Mouse (Mus musculus): ENCODE results near the gene Morn4. TPM values are rescaled to one million over a fixed set of nuclear protein-coding genes. Genes with fewer than 3 reads are reported as not detected.

Morn4 gene
- polyA plus RNA-seq (2015; fragmentation: Illumina TruSeq; extraction: RNeasy Lipid Tissue Mini Kit (QIAGEN cat#74804); ENCODE audit: insufficient read depth, low replicate concordance), result 0.28 TPM

DNA sequence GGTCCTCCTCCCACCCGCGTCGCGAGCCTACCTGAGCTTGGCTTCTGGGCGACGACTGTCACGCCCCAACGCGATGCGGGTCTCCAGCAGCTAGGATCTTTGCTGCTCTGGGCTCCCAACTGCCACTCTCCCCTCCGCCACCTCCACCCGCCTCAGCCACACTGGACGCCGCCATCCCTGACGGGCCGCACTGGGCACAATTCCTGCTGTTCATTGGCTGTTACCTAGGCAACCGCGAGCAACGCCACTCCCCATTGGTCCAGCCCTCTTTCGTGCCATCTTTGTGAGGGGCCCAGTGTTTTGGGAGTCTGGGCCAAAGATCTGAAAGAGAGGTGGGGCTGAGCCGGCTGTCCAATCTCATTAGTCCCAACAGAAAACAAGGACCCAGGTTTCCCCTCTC lies at the start of gene Morn4:
TSS of gene Morn4 (minus strand) at position 192 of the 400 bp plus-strand sequence.

DNA sequence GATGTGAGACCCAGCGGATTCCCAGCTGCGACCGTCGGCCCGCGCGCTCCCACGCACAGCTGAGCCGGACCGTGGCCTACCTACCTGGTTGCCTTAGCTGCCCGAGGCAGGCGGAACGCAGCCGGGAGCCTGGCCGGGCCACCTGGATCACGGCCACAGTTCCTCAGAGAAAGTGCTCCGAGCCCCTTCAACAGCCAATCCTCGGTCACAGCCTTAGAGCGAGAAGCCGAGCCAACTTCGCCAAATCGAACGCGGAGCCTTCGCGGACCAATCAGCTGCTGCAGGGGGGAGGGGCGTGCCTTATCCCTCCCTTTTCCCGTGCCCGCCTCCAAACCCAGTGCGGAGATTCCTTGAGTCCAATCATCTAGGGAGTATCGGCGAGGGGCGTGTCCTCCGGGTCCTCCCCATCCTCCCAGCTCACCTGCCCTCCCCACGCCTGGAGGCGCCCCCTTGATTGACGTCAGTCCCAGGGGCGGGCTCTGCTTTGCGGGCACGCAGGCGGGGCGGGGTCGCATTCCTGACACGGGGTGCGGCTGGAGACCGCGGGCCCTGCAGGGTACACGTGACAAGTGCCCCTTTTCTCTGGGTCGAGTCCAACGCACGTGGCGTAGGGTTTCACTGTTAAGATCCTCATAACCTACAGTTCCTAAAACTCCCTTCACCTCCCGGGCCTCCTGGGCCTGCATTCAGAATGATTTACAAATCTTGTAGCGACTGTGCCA lies 42.8 kb upstream of the Morn4 start, which contains the start of gene Avpi1:
TSS of gene Avpi1 (minus strand) at position 273 of the 722 bp plus-strand sequence.

DNA sequence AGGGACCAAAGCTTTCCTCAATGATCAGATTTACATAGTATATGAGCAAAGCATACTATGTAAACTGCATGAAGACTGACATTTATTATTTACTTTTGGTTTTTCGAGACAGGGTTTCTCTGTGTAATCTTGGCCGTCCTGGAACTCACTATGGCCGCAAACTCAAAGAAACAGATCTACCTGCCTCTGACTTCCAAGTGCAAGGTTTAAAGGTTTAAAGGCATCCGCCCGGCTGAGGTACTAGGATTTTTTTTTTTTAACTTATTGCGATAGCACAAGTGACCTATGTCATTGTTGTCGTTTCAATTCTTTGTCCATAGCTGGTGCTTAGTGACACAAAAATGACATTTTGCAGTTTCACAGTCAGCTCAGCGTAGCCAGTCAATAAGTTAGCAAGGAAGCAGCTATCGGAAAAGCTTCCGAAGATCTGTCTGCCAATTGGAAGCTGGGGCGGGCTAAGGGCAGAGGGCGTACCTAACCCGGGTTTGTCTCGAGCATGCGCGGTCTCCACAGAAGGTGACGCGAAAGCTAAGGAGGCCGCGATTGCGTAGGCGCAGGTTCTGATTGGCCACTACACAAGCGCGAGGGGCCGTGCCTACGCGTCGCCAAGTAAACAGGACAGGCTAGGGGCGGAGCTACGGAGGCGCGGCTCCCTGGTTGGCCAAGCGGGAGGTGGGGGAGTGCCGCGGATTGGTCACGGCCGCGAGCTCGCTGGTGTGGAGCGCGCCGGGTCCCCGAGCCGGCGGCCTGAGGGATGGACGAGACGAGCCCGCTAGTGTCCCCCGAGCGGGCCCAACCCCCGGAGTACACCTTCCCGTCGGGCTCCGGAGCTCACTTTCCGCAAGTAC lies 3.8 kb upstream of the Morn4 start, which contains the start of gene Pi4k2a:
TSS of gene Pi4k2a (plus strand) at position 723 of the 848 bp plus-strand sequence.

DNA sequence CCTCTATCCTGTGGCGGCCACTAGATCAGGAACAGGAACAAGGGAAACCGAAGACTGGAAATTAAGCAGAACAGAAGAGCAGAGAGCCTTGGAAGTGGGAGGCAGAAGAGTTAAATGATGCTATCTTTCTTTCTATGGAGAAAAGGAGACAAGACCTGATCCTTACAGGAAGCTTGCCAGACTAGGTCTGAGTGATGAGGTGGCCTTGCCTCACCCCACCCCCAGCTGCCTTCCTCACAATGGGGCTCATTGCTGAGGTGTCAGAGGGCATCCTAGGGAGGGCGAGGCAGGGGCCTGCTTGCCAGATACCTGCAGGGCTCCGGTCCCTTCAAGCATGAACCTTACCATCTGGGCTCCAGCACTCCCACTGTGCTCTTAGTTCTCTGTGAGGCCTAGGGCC lies 34.2 kb downstream of the Morn4 start, which contains the start of gene 4933411K16Rik:
TSS of gene 4933411K16Rik (plus strand) at position 301 of the 400 bp plus-strand sequence.

DNA sequence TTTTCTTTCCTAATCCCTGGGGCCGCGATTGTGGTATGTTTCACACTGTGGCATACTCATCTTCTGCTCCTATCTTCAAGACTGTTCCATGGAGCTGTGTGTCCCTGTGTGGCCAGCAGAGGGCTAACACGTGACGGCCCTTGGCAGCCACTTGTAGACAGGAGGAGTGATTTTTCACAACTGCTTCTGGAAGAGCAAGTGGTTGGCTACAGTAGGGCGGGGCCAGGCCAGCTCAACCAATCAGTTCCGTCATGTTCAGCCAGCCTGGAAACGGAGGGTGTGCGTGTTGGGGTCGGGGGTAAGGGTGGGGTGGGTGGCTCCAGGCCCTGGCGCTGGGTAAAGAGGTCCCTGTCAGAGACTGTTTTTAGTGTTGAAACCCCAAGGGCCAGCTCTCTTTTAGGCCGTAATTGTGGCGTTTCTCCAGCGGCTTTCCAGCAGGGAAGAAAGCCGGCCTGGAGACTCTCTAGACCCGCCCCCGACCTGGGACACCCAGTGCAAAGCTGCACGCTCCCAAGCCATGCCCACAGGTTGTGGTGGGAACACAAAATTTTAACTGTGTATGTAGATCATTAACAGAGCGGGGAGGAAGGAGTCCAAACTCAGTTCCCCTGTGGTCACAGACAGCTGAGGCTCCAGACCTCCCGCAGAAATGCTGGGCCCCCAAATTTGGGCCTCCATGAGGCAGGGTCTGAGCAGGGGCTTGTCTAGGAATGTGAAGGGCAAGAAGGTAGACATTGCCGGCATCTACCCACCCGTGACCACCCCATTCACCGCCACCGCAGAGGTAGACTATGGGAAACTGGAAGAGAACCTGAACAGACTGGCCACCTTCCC lies 40.7 kb downstream of the Morn4 start, which contains the start of gene Hoga1:
TSS of gene Hoga1 (plus strand) at position 342 of the 834 bp plus-strand sequence.

DNA sequence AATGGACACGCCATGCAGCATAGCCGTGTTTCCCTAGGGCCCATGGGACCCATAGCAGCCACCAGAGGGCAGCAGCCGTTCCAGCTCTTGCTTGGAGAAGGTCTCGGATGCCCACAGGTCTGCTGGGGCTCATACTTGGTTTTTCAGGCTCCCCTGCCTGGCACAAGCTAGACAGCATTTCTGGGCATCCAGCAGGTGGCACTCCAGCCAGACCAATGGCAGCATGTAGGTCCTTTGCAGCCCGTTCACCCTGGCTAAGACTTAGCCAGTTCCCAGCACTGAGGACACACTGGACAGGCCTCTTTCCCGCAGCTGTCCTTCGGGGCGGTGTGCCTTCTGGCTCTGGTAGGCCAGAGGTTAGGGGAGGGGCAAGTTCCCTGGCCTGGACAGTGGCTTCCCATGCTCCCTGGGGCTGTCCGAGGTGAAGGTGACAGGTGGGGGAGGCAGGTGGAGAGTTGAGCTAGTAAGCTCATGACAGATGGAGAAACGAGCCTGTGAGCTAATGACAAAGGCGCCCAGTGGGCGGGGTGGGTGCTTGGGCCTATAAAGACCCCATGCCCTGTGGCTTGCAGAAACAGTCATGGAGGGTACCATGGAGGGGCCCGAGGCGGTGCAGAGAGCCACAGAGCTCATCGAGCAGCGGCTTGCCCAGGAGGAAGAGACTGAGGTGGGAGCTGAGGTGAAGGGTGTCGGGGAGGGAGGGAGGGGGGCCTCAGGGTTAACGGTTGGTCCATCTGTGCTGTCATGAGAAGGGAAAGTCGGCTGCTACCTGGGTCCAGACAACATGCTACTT lies 50.5 kb downstream of the Morn4 start, which contains the start of gene Ankrd2:
TSS of gene Ankrd2 (plus strand) at position 545 of the 793 bp plus-strand sequence.

Other genes starting within 250 kb of the Morn4 start
- 6.5 TPM for gene Frat2, start 238.2 kb downstream of the Morn4 start, polyA plus RNA-seq (2015; fragmentation: Illumina TruSeq; extraction: RNeasy Lipid Tissue Mini Kit (QIAGEN cat#74804); ENCODE audit: insufficient read depth, low replicate concordance)
- gene Rrp12, start 190.2 kb downstream of the Morn4 start, polyA plus RNA-seq (2015; fragmentation: Illumina TruSeq; extraction: RNeasy Lipid Tissue Mini Kit (QIAGEN cat#74804); ENCODE audit: insufficient read depth, low replicate concordance), result 6.1 TPM
- gene Pgam1, start 174.4 kb downstream of the Morn4 start, polyA plus RNA-seq (2015; fragmentation: Illumina TruSeq; extraction: RNeasy Lipid Tissue Mini Kit (QIAGEN cat#74804); ENCODE audit: insufficient read depth, low replicate concordance), result 103 TPM
- 43.0 TPM for gene Exosc1, start 152.9 kb downstream of the Morn4 start, polyA plus RNA-seq (2015; fragmentation: Illumina TruSeq; extraction: RNeasy Lipid Tissue Mini Kit (QIAGEN cat#74804); ENCODE audit: insufficient read depth, low replicate concordance)
- gene Zdhhc16, start 152.9 kb downstream of the Morn4 start, polyA plus RNA-seq (2015; fragmentation: Illumina TruSeq; extraction: RNeasy Lipid Tissue Mini Kit (QIAGEN cat#74804); ENCODE audit: insufficient read depth, low replicate concordance), result 57.5 TPM
- 44.2 TPM for gene Mms19, start 105.2 kb downstream of the Morn4 start, polyA plus RNA-seq (2015; fragmentation: Illumina TruSeq; extraction: RNeasy Lipid Tissue Mini Kit (QIAGEN cat#74804); ENCODE audit: insufficient read depth, low replicate concordance)
- gene Ubtd1, start 104.6 kb downstream of the Morn4 start, polyA plus RNA-seq (2015; fragmentation: Illumina TruSeq; extraction: RNeasy Lipid Tissue Mini Kit (QIAGEN cat#74804); ENCODE audit: insufficient read depth, low replicate concordance), result 2.3 TPM
- gene Ankrd2, start 50.4 kb downstream of the Morn4 start, polyA plus RNA-seq (2015; fragmentation: Illumina TruSeq; extraction: RNeasy Lipid Tissue Mini Kit (QIAGEN cat#74804); ENCODE audit: insufficient read depth, low replicate concordance), result 1.9 TPM
- 1.3 TPM for gene Hoga1, start 40.7 kb downstream of the Morn4 start, polyA plus RNA-seq (2015; fragmentation: Illumina TruSeq; extraction: RNeasy Lipid Tissue Mini Kit (QIAGEN cat#74804); ENCODE audit: insufficient read depth, low replicate concordance)
- 0.23 TPM for gene 4933411K16Rik, start 34.1 kb downstream of the Morn4 start, polyA plus RNA-seq (2015; fragmentation: Illumina TruSeq; extraction: RNeasy Lipid Tissue Mini Kit (QIAGEN cat#74804); ENCODE audit: insufficient read depth, low replicate concordance)
- gene Pi4k2a, start 4.1 kb upstream of the Morn4 start, polyA plus RNA-seq (2015; fragmentation: Illumina TruSeq; extraction: RNeasy Lipid Tissue Mini Kit (QIAGEN cat#74804); ENCODE audit: insufficient read depth, low replicate concordance), result 19.3 TPM
- 8.0 TPM for gene Avpi1, start 42.7 kb upstream of the Morn4 start, polyA plus RNA-seq (2015; fragmentation: Illumina TruSeq; extraction: RNeasy Lipid Tissue Mini Kit (QIAGEN cat#74804); ENCODE audit: insufficient read depth, low replicate concordance)
- 42.8 TPM for gene Marveld1, start 61.0 kb upstream of the Morn4 start, polyA plus RNA-seq (2015; fragmentation: Illumina TruSeq; extraction: RNeasy Lipid Tissue Mini Kit (QIAGEN cat#74804); ENCODE audit: insufficient read depth, low replicate concordance)
- gene Zfyve27, start 77.6 kb upstream of the Morn4 start, polyA plus RNA-seq (2015; fragmentation: Illumina TruSeq; extraction: RNeasy Lipid Tissue Mini Kit (QIAGEN cat#74804); ENCODE audit: insufficient read depth, low replicate concordance), result 30.0 TPM
- not detected for gene Sfrp5, start 115.9 kb upstream of the Morn4 start, polyA plus RNA-seq (2015; fragmentation: Illumina TruSeq; extraction: RNeasy Lipid Tissue Mini Kit (QIAGEN cat#74804); ENCODE audit: insufficient read depth, low replicate concordance)
- gene Golga7b, start 161.2 kb upstream of the Morn4 start, polyA plus RNA-seq (2015; fragmentation: Illumina TruSeq; extraction: RNeasy Lipid Tissue Mini Kit (QIAGEN cat#74804); ENCODE audit: insufficient read depth, low replicate concordance), result not detected